8 mouse cellular contexts compared by ENCODE assay signal in the genomic region with DNA sequence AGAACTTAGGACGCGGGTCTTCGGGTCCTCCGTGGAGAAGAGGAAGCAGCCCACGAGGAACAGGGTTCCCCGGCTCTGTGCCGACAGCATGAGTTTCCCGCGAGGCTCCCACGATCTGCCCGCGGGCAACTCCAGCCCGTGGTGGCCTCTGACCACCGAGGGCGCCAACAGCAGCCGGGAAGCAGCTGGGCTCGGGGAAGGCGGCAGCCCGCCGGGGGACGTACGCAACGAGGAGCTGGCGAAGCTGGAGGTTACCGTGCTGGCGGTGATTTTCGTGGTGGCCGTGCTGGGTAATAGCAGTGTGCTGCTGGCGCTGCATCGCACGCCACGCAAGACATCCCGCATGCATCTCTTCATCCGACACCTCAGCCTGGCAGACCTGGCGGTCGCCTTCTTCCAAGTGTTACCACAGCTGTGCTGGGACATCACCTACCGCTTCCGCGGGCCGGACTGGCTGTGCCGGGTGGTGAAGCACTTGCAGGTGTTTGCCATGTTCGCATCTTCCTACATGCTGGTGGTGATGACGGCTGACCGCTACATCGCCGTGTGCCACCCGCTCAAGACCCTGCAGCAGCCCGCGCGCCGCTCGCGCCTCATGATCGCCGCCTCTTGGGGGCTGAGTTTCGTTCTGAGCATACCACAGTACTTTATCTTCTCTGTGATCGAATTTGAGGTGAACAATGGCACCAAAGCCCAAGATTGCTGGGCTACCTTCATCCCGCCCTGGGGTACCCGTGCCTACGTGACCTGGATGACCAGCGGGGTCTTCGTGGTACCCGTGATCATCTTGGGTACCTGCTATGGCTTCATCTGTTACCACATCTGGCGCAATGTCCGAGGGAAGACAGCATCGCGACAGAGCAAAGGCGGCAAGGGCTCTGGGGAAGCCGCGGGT. TPM values are rescaled to one million over a fixed set of nuclear protein-coding genes. Genes with fewer than 3 reads are reported as not detected.
DNase-seq lines count a peak whose midpoint lies in the region; ATAC-seq and TF ChIP-seq lines count a peak whose summit lies in the region.

No protein-coding gene starts in this region.

- no peak for TF ChIP-seq EP300 in stomach, postnatal 0 days (optimal IDR thresholded peaks at IDR 0.05)

- no peaks in the 10 kb centered on the region for H3K36me3 ChIP-seq in ES-E14 (ENCODE audit: control insufficient read depth, insufficient read depth, low read length, poor library complexity, severe bottlenecking)
- no peaks in the 10 kb centered on the region for H3K36me3 ChIP-seq in embryonic facial prominence, embryonic 14.5 days (ENCODE audit: control insufficient read depth, insufficient read depth, low read length)
- no peaks in the 10 kb centered on the region for H3K36me3 ChIP-seq in midbrain, embryonic 11.5 days (ENCODE audit: control insufficient read depth, insufficient read depth, low read length)
- no peaks in the 10 kb centered on the region for H3K36me3 ChIP-seq in stomach, postnatal 0 days (ENCODE audit: control insufficient read depth, insufficient read depth, low read length)

- TF ChIP-seq POLR2A in cerebellum, adult 2 months (IDR thresholded peaks at IDR 0.05; ENCODE audit: borderline replicate concordance, insufficient read depth, low read length): no peak

- H3K4me3 ChIP-seq in cerebellum, adult 2 months (replicated peaks; ENCODE audit: insufficient read depth, low read depth, low read length): no peak overlapping the region
- H3K4me3 ChIP-seq in ES-E14 (ENCODE audit: insufficient read depth in 1 of 2, low read depth in 1 of 2, low read length in 2 of 2, poor library complexity in 1 of 2, severe bottlenecking in 1 of 2): peak overlapping the region; percentile 45 to 57
- peak overlapping the region; percentile 57 for H3K4me3 ChIP-seq in embryonic facial prominence, embryonic 14.5 days (ENCODE audit: low read depth, low read length)
- H3K4me3 ChIP-seq in midbrain, embryonic 11.5 days (ENCODE audit: low read depth, low read length): peak overlapping the region; percentile 47
- H3K4me3 ChIP-seq in stomach, postnatal 0 days (ENCODE audit: low read depth, low read length): peak overlapping the region; percentile 51

- peak; percentile 22 to 31 for DNase-seq in cerebellum, postnatal 14 days
- DNase-seq in cerebellum, adult 2 months: no peak
- no peak for DNase-seq in ES-E14 (ENCODE audit: low read depth, low spot score)
- DNase-seq in embryonic facial prominence, embryonic 14.5 days (ENCODE audit: low spot score): peak; percentile 16
- DNase-seq in heart, postnatal 14 days: peak; percentile 17 to 31
- DNase-seq in left cerebral cortex, postnatal 25 days (ENCODE audit: low spot score in 2 of 2): peak; percentile 14 to 17
- peak; percentile 96 for DNase-seq in midbrain, embryonic 11.5 days (ENCODE audit: low spot score, missing footprints)
- peak; percentile 25 for DNase-seq in stomach, postnatal 0 days (ENCODE audit: low spot score)

- TF ChIP-seq CTCF in cerebellum, adult 2 months (IDR thresholded peaks at IDR 0.05; ENCODE audit: borderline replicate concordance, insufficient read depth, low read depth, low read length): no peak
- peak; percentile 37 for TF ChIP-seq CTCF in stomach, postnatal 0 days (IDR thresholded peaks at IDR 0.05; ENCODE audit: low read depth)

- H3K9me3 ChIP-seq in ES-E14 (ENCODE audit: control insufficient read depth, insufficient read depth, low read depth, low read length): no peaks in the 10 kb centered on the region
- H3K9me3 ChIP-seq in embryonic facial prominence, embryonic 14.5 days (ENCODE audit: control insufficient read depth, low read length): no peaks in the 10 kb centered on the region
- no peaks in the 10 kb centered on the region for H3K9me3 ChIP-seq in midbrain, embryonic 11.5 days (ENCODE audit: control insufficient read depth, low read length)
- no peaks in the 10 kb centered on the region for H3K9me3 ChIP-seq in stomach, postnatal 0 days (ENCODE audit: control insufficient read depth, low read length)

- no peak overlapping the region for H3K27ac ChIP-seq in cerebellum, adult 2 months (ENCODE audit: insufficient read depth, low read length)
- no peak overlapping the region for H3K27ac ChIP-seq in ES-E14 (ENCODE audit: insufficient read depth, low read depth, low read length, poor library complexity, severe bottlenecking)
- H3K27ac ChIP-seq in embryonic facial prominence, embryonic 14.5 days (replicated peaks; ENCODE audit: low read depth, low read length): no peak overlapping the region; the same call in 1 of the 2 replicates
- no peak overlapping the region for H3K27ac ChIP-seq in midbrain, embryonic 11.5 days (ENCODE audit: low read depth, low read length)
- peak overlapping the region; percentile 53 for H3K27ac ChIP-seq in stomach, postnatal 0 days (replicated peaks)

- no peaks in the 10 kb centered on the region; the same call in 1 of the 2 replicates for H3K27me3 ChIP-seq in cerebellum, adult 2 months (ENCODE audit: control insufficient read depth, insufficient read depth, low read length)
- peaks cover 31% of the 10 kb centered on the region for H3K27me3 ChIP-seq in embryonic facial prominence, embryonic 14.5 days (replicated peaks; ENCODE audit: control insufficient read depth, insufficient read depth, low read length)
- H3K27me3 ChIP-seq in midbrain, embryonic 11.5 days (ENCODE audit: control insufficient read depth, insufficient read depth, low read length): peaks cover 26% of the 10 kb centered on the region
- no peaks in the 10 kb centered on the region for H3K27me3 ChIP-seq in stomach, postnatal 0 days (ENCODE audit: control insufficient read depth, insufficient read depth, low read length)

- WGBS in cerebellum, adult 2 months: 1% methylated on average over 70 of the region's 70 CpGs
- WGBS in embryonic facial prominence, embryonic 14.5 days: under 1% methylated on average over 60 of the region's 70 CpGs
- WGBS in midbrain, embryonic 11.5 days: 2% methylated on average over 66 of the region's 70 CpGs
- 2% methylated on average over 70 of the region's 70 CpGs for whole genome bisulfite sequencing in stomach, postnatal 0 days

- intact Hi-C loops in heart, postnatal 14 days (cut with DNase I): loop anchor here (5.0 kb wide), 3 partner anchors 83 to 342 kb away; no protein-coding TSS in a partner anchor
- intact Hi-C loops in left cerebral cortex, postnatal 25 days (cut with DNase I): loop anchor here (5.0 kb wide), 2 partner anchors 78 to 342 kb away; no protein-coding TSS in a partner anchor

- in situ Hi-C loops in ES-E14 (cut with MboI; ENCODE audit: low sequenced_read_pairs in 2 of 2, unreplicated experiment in 2 of 2): no loop called here

- H3K4me2 ChIP-seq in embryonic facial prominence, embryonic 14.5 days (ENCODE audit: low read depth, low read length): peak overlapping the region; percentile 92
- H3K4me2 ChIP-seq in midbrain, embryonic 11.5 days: peak overlapping the region; percentile 96
- peak overlapping the region; percentile 67 for H3K4me2 ChIP-seq in stomach, postnatal 0 days (replicated peaks; ENCODE audit: low read depth)

- peak; percentile 57 for ATAC-seq in embryonic facial prominence, embryonic 14.5 days (ENCODE audit: low read depth)
- ATAC-seq in midbrain, embryonic 11.5 days (ENCODE audit: low FRiP score): peak; percentile 73
- peak; percentile 15; the same call in 1 of the 2 replicates for ATAC-seq in stomach, postnatal 0 days (ENCODE audit: low FRiP score, low TSS enrichment)

- H3K4me1 ChIP-seq in cerebellum, adult 2 months (ENCODE audit: control insufficient read depth, insufficient read depth, low read length): no peaks in the 10 kb centered on the region
- H3K4me1 ChIP-seq in ES-E14 (ENCODE audit: control insufficient read depth in 2 of 2, insufficient read depth in 2 of 2, low read length in 2 of 2, poor library complexity in 1 of 2): peaks cover 0 to 8% of the 10 kb centered on the region in 2 experiments; a peak in 1 of 4 replicates
- peaks cover 5% of the 10 kb centered on the region for H3K4me1 ChIP-seq in embryonic facial prominence, embryonic 14.5 days (ENCODE audit: control insufficient read depth, insufficient read depth, low read length)
- H3K4me1 ChIP-seq in midbrain, embryonic 11.5 days (ENCODE audit: control insufficient read depth, insufficient read depth, low read length): peaks cover 13% of the 10 kb centered on the region; the same call in 1 of the 2 replicates
- H3K4me1 ChIP-seq in stomach, postnatal 0 days (replicated peaks; ENCODE audit: control insufficient read depth, insufficient read depth): no peaks in the 10 kb centered on the region

- no peak overlapping the region for H3K9ac ChIP-seq in ES-E14 (ENCODE audit: insufficient read depth, low read depth, low read length, poor library complexity, severe bottlenecking)
- peak overlapping the region; percentile 62 for H3K9ac ChIP-seq in embryonic facial prominence, embryonic 14.5 days (ENCODE audit: low read depth, low read length)
- peak overlapping the region; percentile 47 for H3K9ac ChIP-seq in midbrain, embryonic 11.5 days (ENCODE audit: low read length)
- H3K9ac ChIP-seq in stomach, postnatal 0 days (ENCODE audit: low read length): peak overlapping the region; percentile 67

TF ChIP-seq in ES-E14, 5 proteins besides CTCF, POLR2A, EP300 and RAD21:
- TF ChIP-seq ZC3H11A (IDR thresholded peaks at IDR 0.05; ENCODE audit: borderline replicate concordance, low read depth, low read length) (no peak), ZNF384 (IDR thresholded peaks at IDR 0.05; ENCODE audit: low read depth, low read length) (no peak), CHD2 (IDR thresholded peaks at IDR 0.05; ENCODE audit: low read depth, low read length) (no peak), MAFK (IDR thresholded peaks at IDR 0.05; ENCODE audit: insufficient read depth, low read depth, low read length) (no peak), HCFC1 (IDR thresholded peaks at IDR 0.05; ENCODE audit: borderline replicate concordance, insufficient read depth, low read length) (no peak)

RNA-seq across cellular contexts. Expression of gene Avpr1a, which starts 0.7 kb away (rescaled TPM):
- polyA plus RNA-seq in cerebellum, adult 2 months (2012; rRNA removed): 0.57 and 0.77 TPM in 2 replicates
- 0.21 and 0.40 TPM in 2 replicates for total RNA-seq in ES-E14 (2012; rRNA removed)
- 3.6 and 4.0 TPM in 2 replicates for polyA plus RNA-seq in embryonic facial prominence, embryonic 14.5 days (2014; fragmentation: Nextera tagmentation; extraction: Ambion mirVana)
- total RNA-seq in heart, postnatal 14 days (2021): 1 to 10 TPM; 2.5 to 2.9 TPM
- under 1 TPM; 0.48 to 0.94 TPM for total RNA-seq in left cerebral cortex, postnatal 25 days (2021)
- 0.15 and 0.29 TPM in 2 replicates for polyA plus RNA-seq in midbrain, embryonic 11.5 days (2014; fragmentation: Nextera tagmentation; extraction: Ambion mirVana)
- 7.3 and 7.7 TPM in 2 replicates for polyA plus RNA-seq in stomach, postnatal 0 days (2015; fragmentation: Nextera tagmentation; extraction: Ambion mirVana)

Comparison
In these comparisons a context has a peak if more than half of its experiments do, and no peak if none do; other contexts are left out.
1. DNase-seq: peak in cerebellum, postnatal 14 days (2 of 2), embryonic facial prominence, embryonic 14.5 days (single experiment), heart, postnatal 14 days (2 of 2), left cerebral cortex, postnatal 25 days (2 of 2), midbrain, embryonic 11.5 days (single experiment) and stomach, postnatal 0 days (single experiment); none in cerebellum, adult 2 months (0 of 2) and ES-E14 (single experiment).
2. ATAC-seq: peak in every context shown above with its lines; median percentile 73 in midbrain, embryonic 11.5 days; 57 in embryonic facial prominence, embryonic 14.5 days; 15 in stomach, postnatal 0 days.
3. Peak in every context shown above with its lines, with median percentiles within 50 percentile points of each other: H3K4me2 ChIP-seq.